Mouse (Mus musculus) megakaryocyte, embryonic 14.5 days (primary cell): Measurements from ENCODE around the gene Tmem164.

Experiments used
- FLI1 ChIP-seq: IDR thresholded peaks from 2 replicates; pipeline ENCODE4 v1.6.1; 2012; ENCODE audit warnings: low read length, inconsistent platforms, mixed read lengths
- GATA1 ChIP-seq: IDR thresholded peaks from 3 replicates; pipeline ENCODE4 v1.6.1; 2012; ENCODE audit warnings: mixed read lengths, low read length, inconsistent platforms, borderline replicate concordance

DNA sequence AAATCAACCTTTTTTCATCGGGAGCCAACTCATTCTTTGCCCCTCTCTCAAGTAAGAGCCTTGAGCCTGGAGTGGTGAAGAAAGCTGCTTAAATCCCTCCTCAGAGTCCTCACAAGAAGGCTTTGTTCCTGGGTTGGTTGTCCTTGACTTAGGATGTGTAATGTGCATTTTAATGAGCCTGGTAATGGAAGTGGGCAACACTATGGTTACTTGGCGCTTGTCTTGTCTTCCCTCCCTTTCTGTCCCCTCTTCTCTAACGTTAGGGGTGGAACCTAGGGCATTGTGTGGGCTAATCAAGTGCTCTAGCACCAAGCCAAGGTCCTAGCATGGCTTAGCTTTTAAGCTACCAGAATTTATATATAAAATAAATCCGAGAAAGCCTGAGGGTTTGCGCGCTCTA, 88.5 kb downstream of the Tmem164 start:
- TF ChIP-seq GATA1 (no peak), FLI1 (no peak)
